Mouse (Mus musculus) heart, postnatal 0 days (tissue): ENCODE data around the gene Grm1.

Experiments
- CTCF ChIP-seq: IDR thresholded peaks from 2 replicates; pipeline ENCODE4 v1.5.1; 2016; ENCODE audit warnings: antibody characterized with exemption, control low read depth, low read depth
- EP300 ChIP-seq: IDR thresholded peaks from 2 replicates; pipeline ENCODE4 v1.6.1; 2016; ENCODE audit warnings: antibody characterized with exemption, low read depth

DNA sequence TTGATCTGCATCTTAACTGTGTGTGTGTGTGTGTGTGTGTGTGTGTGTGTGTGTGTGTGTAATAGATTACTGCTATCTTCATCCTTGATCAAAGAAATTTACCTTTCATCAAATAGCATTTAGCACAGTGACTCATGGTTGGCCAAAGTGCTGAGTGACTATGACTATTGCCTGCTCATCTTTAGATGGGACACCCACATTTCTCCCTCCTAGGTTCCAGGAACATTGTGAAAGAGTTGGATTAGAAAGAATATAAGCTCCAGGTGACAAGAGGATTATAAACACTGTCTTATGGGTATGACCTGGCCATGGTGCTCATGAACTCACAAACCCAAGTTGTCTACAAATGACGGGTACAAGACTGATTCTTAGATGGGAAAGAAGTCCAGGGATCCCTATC lies 374.1 kb downstream of the Grm1 start:
- TF ChIP-seq CTCF (no peak), EP300 (no peak)
